Mouse (Mus musculus) urinary bladder, postnatal 14 days (tissue): ENCODE measurements around the gene Cers5.
A peak's percentile ranks its signal among the peaks of the same experiment; 100 is the strongest.

Source experiments
- DNase-seq: peaks from one replicate; pipeline ENCODE4 v3.0.0; 2021; ENCODE audit warnings: low spot score

Cers5 gene

GRCm38 (mm10) chr15:99725341-99726155 is 47.1 kb downstream of the Cers5 start, which contains the start of gene Cox14:
Gene Cox14, plus strand, starts transcription at chr15:99725618.
- peak; percentile 92 for DNase-seq

GRCm38 (mm10) chr15:99724292-99725021 is 48.2 kb downstream of the Cers5 start:
- peak; percentile 66 for DNase-seq

GRCm38 (mm10) chr15:99723515-99724291 is 49.0 kb downstream of the Cers5 start:
- DNase-seq: peak; percentile 71

- DNase-seq: no peak
Measured at GRCm38 (mm10) chr15:99723120-99723514, 49.6 kb downstream of the Cers5 start.

- DNase-seq: no peak
Measured at GRCm38 (mm10) chr15:99721921-99722743, 50.6 kb downstream of the Cers5 start.

- no peak for DNase-seq
Measured at GRCm38 (mm10) chr15:99719865-99720264, 52.8 kb downstream of the Cers5 start.

- DNase-seq: no peak
Measured at GRCm38 (mm10) chr15:99718461-99719021, 54.1 kb downstream of the Cers5 start.

- DNase-seq: peak; percentile 45
Measured at GRCm38 (mm10) chr15:99717386-99718334, 55.0 kb downstream of the Cers5 start, which contains the start of gene Gpd1. Gene Gpd1, plus strand, starts transcription at chr15:99717515.

GRCm38 (mm10) chr15:99716814-99717213 is 55.9 kb downstream of the Cers5 start:
- DNase-seq: no peak

GRCm38 (mm10) chr15:99715982-99716746 is 56.5 kb downstream of the Cers5 start:
- no peak for DNase-seq

- no peak for DNase-seq
Measured at GRCm38 (mm10) chr15:99715361-99715865, 57.3 kb downstream of the Cers5 start.

GRCm38 (mm10) chr15:99714858-99715257 is 57.8 kb downstream of the Cers5 start:
- DNase-seq: peak; percentile 75

- no peak for DNase-seq
Measured at GRCm38 (mm10) chr15:99714206-99714605, 58.5 kb downstream of the Cers5 start.

- DNase-seq: no peak
Measured at GRCm38 (mm10) chr15:99713569-99713968, 59.1 kb downstream of the Cers5 start.

GRCm38 (mm10) chr15:99712666-99713559 is 59.8 kb downstream of the Cers5 start:
- no peak for DNase-seq

- DNase-seq: no peak
Measured at GRCm38 (mm10) chr15:99711491-99711890, 61.2 kb downstream of the Cers5 start.

GRCm38 (mm10) chr15:99710221-99711190 is 62.2 kb downstream of the Cers5 start:
- DNase-seq: no peak
